ENCODE assay signal across 8 mouse cellular contexts in genomic region chr12:117769113-117769512, GRCm38 (mm10). TPM values are rescaled to one million over a fixed set of nuclear protein-coding genes. Genes with fewer than 3 reads are reported as not detected.
DNase-seq lines count a peak whose midpoint lies in the region; ATAC-seq and TF ChIP-seq lines count a peak whose summit lies in the region.

No protein-coding gene starts in this region.

- no peak overlapping the region for H3K4me3 ChIP-seq in forebrain, postnatal 0 days (ENCODE audit: low read depth, low read length)
- H3K4me3 ChIP-seq in lung, adult 2 months (replicated peaks; ENCODE audit: extremely low read depth, low read depth, low read length) = no peak overlapping the region

- DNase-seq in ovary, postnatal 10 days (ENCODE audit: low spot score) = peak; percentile 25
- DNase-seq in ovary, adult 18-20 months (ENCODE audit: low spot score) = no peak
- DNase-seq in c-Kit-negative CD71-positive TER-119-positive erythroid progenitor cells, embryonic 14.5 days (ENCODE audit: low read depth, low spot score) = peak; percentile 20
- peak; percentile 90 for DNase-seq in forebrain, postnatal 0 days
- DNase-seq in kidney, postnatal 14 days = peak; percentile 79
- DNase-seq in lung, adult 2 months = peak; percentile 68
- peak; percentile 72 for DNase-seq in retina, postnatal 7 days (ENCODE audit: low read depth, low spot score)
- DNase-seq in urinary bladder, postnatal 36 days (ENCODE audit: low spot score in 2 of 2) = peak; percentile 59 to 65

- no peaks in the 10 kb centered on the region for H3K27me3 ChIP-seq in forebrain, postnatal 0 days (ENCODE audit: insufficient read depth, low read length)

- H3K9me3 ChIP-seq in forebrain, postnatal 0 days (ENCODE audit: low read length) = no peaks in the 10 kb centered on the region

- no peaks in the 10 kb centered on the region for H3K36me3 ChIP-seq in forebrain, postnatal 0 days (ENCODE audit: insufficient read depth)

- no peak overlapping the region for H3K9ac ChIP-seq in forebrain, postnatal 0 days

- peak; percentile 90 for TF ChIP-seq CTCF in forebrain, postnatal 0 days (IDR thresholded peaks at IDR 0.05; ENCODE audit: low read depth)
- peak; percentile 84 for TF ChIP-seq CTCF in lung, adult 2 months (IDR thresholded peaks at IDR 0.05; ENCODE audit: insufficient read depth, low read length)

- WGBS in forebrain, postnatal 0 days = 6% methylated on average over 5 of the region's 5 CpGs
- WGBS in lung, adult 2 months = 3% methylated on average over 5 of the region's 5 CpGs

- no peak for TF ChIP-seq POLR2A in lung, adult 2 months (IDR thresholded peaks at IDR 0.05; ENCODE audit: borderline replicate concordance, extremely low read depth, low read depth, low read length)

- peak; percentile 54 for ATAC-seq in forebrain, postnatal 0 days

- H3K4me2 ChIP-seq in forebrain, postnatal 0 days (ENCODE audit: low read depth) = no peak overlapping the region

- no peak overlapping the region for H3K27ac ChIP-seq in forebrain, postnatal 0 days (ENCODE audit: low read depth, low read length)

- no peaks in the 10 kb centered on the region for H3K4me1 ChIP-seq in forebrain, postnatal 0 days (ENCODE audit: insufficient read depth)
- H3K4me1 ChIP-seq in lung, adult 2 months (ENCODE audit: control insufficient read depth, insufficient read depth, low read length) = peaks cover 3% of the 10 kb centered on the region; the same call in 1 of the 2 replicates

RNA-seq across cellular contexts. Expression of gene Cdca7l, which starts 35.0 kb away (rescaled TPM):
- total RNA-seq in forebrain, postnatal 0 days (2014; rRNA removed) = 2.1 and 4.7 TPM in 2 replicates
- 2.7 and 4.2 TPM in 2 replicates for polyA plus RNA-seq in forebrain, postnatal 0 days (2015; fragmentation: Nextera tagmentation; extraction: Ambion mirVana)
- 2.1 and 2.6 TPM in 2 replicates for polyA plus RNA-seq in lung, adult 2 months (2012; rRNA removed)
